Mouse (Mus musculus): ENCODE data around the gene Hoxa5. TPM values are rescaled to one million over a fixed set of nuclear protein-coding genes. Genes with fewer than 3 reads are reported as not detected.

Gene Hoxa5
- polyA plus RNA-seq, 1 experiment from 2014 or later, result not detected

GRCm38 (mm10) chr6:52237346-52238154 lies 33.2 kb upstream of the Hoxa5 start:
- Histone ChIP-seq H3K27ac (no peak overlapping the region), H3K4me3 (no peak overlapping the region), H3K9ac (no peak overlapping the region), H3K4me2 (no peak overlapping the region), H3K9me3 (replicated peaks) (no peaks in the 10 kb centered on the region), H3K36me3 (ENCODE audit: poor library complexity, severe bottlenecking) (no peaks in the 10 kb centered on the region), H3K27me3 (peaks cover 100% of the 10 kb centered on the region), H3K4me1 (0 out of 2 replicates have a peak, but pooled peaks cover 4% of the 10 kb centered on the region)
- 6% methylated on average over 10 of the region's 10 CpGs for WGBS
- ATAC-seq, result no peak

GRCm38 (mm10) chr6:52236806-52237205 lies 32.4 kb upstream of the Hoxa5 start:
- Histone ChIP-seq H3K36me3 (ENCODE audit: poor library complexity, severe bottlenecking) (no peaks in the 10 kb centered on the region), H3K4me3 (no peak overlapping the region), H3K27me3 (peaks cover 100% of the 10 kb centered on the region), H3K4me2 (no peak overlapping the region), H3K9me3 (replicated peaks) (no peaks in the 10 kb centered on the region), H3K9ac (no peak overlapping the region), H3K27ac (no peak overlapping the region), H3K4me1 (0 out of 2 replicates have a peak, but pooled peaks cover 4% of the 10 kb centered on the region)
- 9% methylated on average over 3 of the region's 3 CpGs for WGBS
- no peak for ATAC-seq

- WGBS, result 20% methylated on average over 6 of the region's 6 CpGs
- H3K27me3 ChIP-seq, result peaks cover 98% of the 10 kb centered on the region
- ATAC-seq, result no peak
Observed at GRCm38 (mm10) chr6:52235866-52236265, 31.5 kb upstream of the Hoxa5 start.

GRCm38 (mm10) chr6:52235267-52235666 lies 30.9 kb upstream of the Hoxa5 start:
- Histone ChIP-seq H3K27me3 (peaks cover 98% of the 10 kb centered on the region), H3K36me3 (ENCODE audit: poor library complexity, severe bottlenecking) (no peaks in the 10 kb centered on the region), H3K4me3 (no peak overlapping the region), H3K27ac (no peak overlapping the region), H3K4me1 (0 out of 2 replicates have a peak, but pooled peaks cover 3% of the 10 kb centered on the region), H3K9ac (no peak overlapping the region), H3K4me2 (no peak overlapping the region), H3K9me3 (replicated peaks) (no peaks in the 10 kb centered on the region)
- ATAC-seq, result no peak
- WGBS, result 26% methylated on average over 9 of the region's 9 CpGs

More at GRCm38 (mm10) chr6:52235866-52236265, 31.5 kb upstream of the Hoxa5 start:
- H3K27ac ChIP-seq, result no peak overlapping the region
- no peaks in the 10 kb centered on the region for H3K36me3 ChIP-seq (ENCODE audit: poor library complexity, severe bottlenecking)
- no peak overlapping the region for H3K4me3 ChIP-seq
- H3K9me3 ChIP-seq (replicated peaks), result no peaks in the 10 kb centered on the region
- no peak overlapping the region for H3K4me2 ChIP-seq
- H3K4me1 ChIP-seq, result 0 out of 2 replicates have a peak, but pooled peaks cover 4% of the 10 kb centered on the region
- no peak overlapping the region for H3K9ac ChIP-seq

- no peak overlapping the region for H3K4me2 ChIP-seq
- no peak overlapping the region for H3K9ac ChIP-seq
- H3K27me3 ChIP-seq, result peaks cover 98% of the 10 kb centered on the region
- H3K4me1 ChIP-seq, result no peaks in the 10 kb centered on the region
- H3K27ac ChIP-seq, result no peak overlapping the region
- H3K4me3 ChIP-seq, result no peak overlapping the region
- ATAC-seq, result no peak
- 2% methylated on average over 66 of the region's 68 CpGs for WGBS
- no peaks in the 10 kb centered on the region for H3K36me3 ChIP-seq (ENCODE audit: poor library complexity, severe bottlenecking)
- H3K9me3 ChIP-seq (replicated peaks), result no peaks in the 10 kb centered on the region
Observed at GRCm38 (mm10) chr6:52234428-52235140, 30.2 kb upstream of the Hoxa5 start.

GRCm38 (mm10) chr6:52233546-52234427 lies 29.4 kb upstream of the Hoxa5 start:
- H3K4me1 ChIP-seq, result no peaks in the 10 kb centered on the region
- H3K36me3 ChIP-seq (ENCODE audit: poor library complexity, severe bottlenecking), result no peaks in the 10 kb centered on the region
- H3K9me3 ChIP-seq (replicated peaks), result no peaks in the 10 kb centered on the region
- WGBS, result 2% methylated on average over 70 of the region's 70 CpGs
- no peak overlapping the region for H3K4me2 ChIP-seq
- ATAC-seq, result no peak
- H3K9ac ChIP-seq, result no peak overlapping the region
- no peak overlapping the region for H3K4me3 ChIP-seq
- peaks cover 98% of the 10 kb centered on the region for H3K27me3 ChIP-seq
- no peak overlapping the region for H3K27ac ChIP-seq

- no peak overlapping the region for H3K4me3 ChIP-seq
- no peaks in the 10 kb centered on the region for H3K4me1 ChIP-seq
- WGBS, result 2% methylated on average over 23 of the region's 23 CpGs
- no peak overlapping the region for H3K4me2 ChIP-seq
- H3K36me3 ChIP-seq (ENCODE audit: poor library complexity, severe bottlenecking), result no peaks in the 10 kb centered on the region
- no peak overlapping the region for H3K27ac ChIP-seq
- no peak overlapping the region for H3K9ac ChIP-seq
- ATAC-seq, result no peak
- H3K9me3 ChIP-seq (replicated peaks), result no peaks in the 10 kb centered on the region
- peaks cover 97% of the 10 kb centered on the region for H3K27me3 ChIP-seq
Observed at GRCm38 (mm10) chr6:52232984-52233545, 28.7 kb upstream of the Hoxa5 start.

GRCm38 (mm10) chr6:52232568-52232965 lies 28.2 kb upstream of the Hoxa5 start:
- no peaks in the 10 kb centered on the region for H3K36me3 ChIP-seq (ENCODE audit: poor library complexity, severe bottlenecking)
- no peak overlapping the region for H3K4me3 ChIP-seq
- no peak overlapping the region for H3K4me2 ChIP-seq
- H3K27me3 ChIP-seq, result peaks cover 97% of the 10 kb centered on the region
- no peak overlapping the region for H3K9ac ChIP-seq
- H3K4me1 ChIP-seq, result no peaks in the 10 kb centered on the region
- no peak overlapping the region for H3K27ac ChIP-seq
- no peaks in the 10 kb centered on the region for H3K9me3 ChIP-seq (replicated peaks)
- no peak for ATAC-seq
- under 1% methylated on average over 18 of the region's 18 CpGs for WGBS

- 2% methylated on average over 18 of the region's 18 CpGs for WGBS
Observed at GRCm38 (mm10) chr6:52231885-52232567, 27.6 kb upstream of the Hoxa5 start.

GRCm38 (mm10) chr6:52230516-52231165 lies 26.3 kb upstream of the Hoxa5 start, which contains the start of gene Hoxa9:
Gene Hoxa9, minus strand, starts transcription at chr6:52231089.
- Histone ChIP-seq H3K36me3 (ENCODE audit: poor library complexity, severe bottlenecking) (no peaks in the 10 kb centered on the region), H3K4me3 (no peak within 1 kb of the TSS), H3K9me3 (replicated peaks) (no peaks in the 10 kb centered on the region), H3K27me3 (peaks cover 97% of the 10 kb centered on the region), H3K9ac (no peak within 1 kb of the TSS), H3K4me1 (no peaks in the 10 kb centered on the region), H3K4me2 (no peak within 1 kb of the TSS), H3K27ac (no peak within 1 kb of the TSS)
- no peak for ATAC-seq
- WGBS, result 1% methylated on average over 26 of the region's 36 CpGs

More at GRCm38 (mm10) chr6:52231885-52232567, 27.6 kb upstream of the Hoxa5 start:
- Histone ChIP-seq H3K4me2 (no peak overlapping the region), H3K9ac (no peak overlapping the region), H3K4me1 (no peaks in the 10 kb centered on the region), H3K27ac (no peak overlapping the region), H3K9me3 (replicated peaks) (no peaks in the 10 kb centered on the region), H3K4me3 (no peak overlapping the region), H3K27me3 (peaks cover 97% of the 10 kb centered on the region), H3K36me3 (ENCODE audit: poor library complexity, severe bottlenecking) (no peaks in the 10 kb centered on the region)
- no peak for ATAC-seq
